Mouse (Mus musculus): ENCODE results near the gene Lao1. TPM values are rescaled to one million over a fixed set of nuclear protein-coding genes. Genes with fewer than 3 reads are reported as not detected.
"Not testable (repeated sequence)": the region's sequence is repeated elsewhere in the genome, so short reads cannot be mapped to it uniquely, and the experiment has no call there.

Lao1 gene
- not detected for polyA plus RNA-seq (2012; fragmentation: generic; extraction: Trizol)
- long read RNA-seq, experiment 1: 0 reads
- long read RNA-seq, experiment 2: 0 reads

DNA sequence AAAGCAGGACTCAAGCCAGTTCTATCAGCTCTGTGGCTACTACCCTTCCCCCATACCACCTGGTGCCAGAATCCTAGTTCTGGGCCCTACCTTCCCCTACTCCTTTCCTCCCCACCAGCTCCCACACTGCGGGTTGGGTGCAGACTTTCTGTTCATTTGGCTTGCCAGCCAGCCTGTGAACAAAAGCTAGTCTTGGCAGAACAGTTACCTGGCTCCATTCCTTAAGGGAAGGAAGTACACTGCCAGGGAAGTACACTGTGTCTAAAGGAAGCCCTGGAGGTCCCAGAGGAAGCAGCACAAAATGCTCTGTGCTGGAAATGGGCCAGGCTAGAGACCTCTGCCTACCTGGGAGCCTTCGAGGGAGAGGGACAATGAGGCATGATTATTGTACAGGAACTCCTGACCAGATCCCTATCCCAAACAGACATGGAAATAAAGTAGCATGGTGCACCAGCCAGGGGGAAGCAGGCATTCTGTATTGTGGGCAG, at the start of gene Lao1:
TSS of gene Lao1 (plus strand) at position 438 of the 488 bp plus-strand sequence.
- no peaks in the 10 kb centered on the region for H3K79me3 ChIP-seq (ENCODE audit: low read depth)
- H3K27me3 ChIP-seq (ENCODE audit: control insufficient read depth, insufficient read depth, insufficient read length): peaks cover 7% of the 10 kb centered on the region
- no peaks in the 10 kb centered on the region for H3K79me2 ChIP-seq (ENCODE audit: control insufficient read depth, insufficient read depth)
- no peak within 1 kb of the TSS for H3K4me3 ChIP-seq (ENCODE audit: insufficient read depth, poor library complexity, severe bottlenecking)
- H3ac ChIP-seq (ENCODE audit: control insufficient read depth, insufficient read length, low read depth): no peak within 1 kb of the TSS
- no peaks in the 10 kb centered on the region for H3K36me3 ChIP-seq (ENCODE audit: control insufficient read depth, insufficient read depth)
- TF ChIP-seq MAX (IDR thresholded peaks at IDR 0.05): no peak
- no peak for TF ChIP-seq CEBPB (IDR thresholded peaks at IDR 0.05; ENCODE audit: low read depth)
- no peak for TF ChIP-seq MYOD1 (IDR thresholded peaks at IDR 0.05; ENCODE audit: control insufficient read depth, insufficient read length, low read depth)
- no peak for TF ChIP-seq MYOG (IDR thresholded peaks at IDR 0.05; ENCODE audit: control insufficient read depth, extremely low read depth, insufficient read length)
- TF ChIP-seq FOSL1 (IDR thresholded peaks at IDR 0.05; ENCODE audit: insufficient read depth, low read length, poor library complexity, severe bottlenecking): no peak
- TF ChIP-seq USF1 (IDR thresholded peaks at IDR 0.05; ENCODE audit: low read depth): no peak
- TF ChIP-seq CTCF (IDR thresholded peaks at IDR 0.05; ENCODE audit: control insufficient read depth, insufficient read depth, insufficient read length): no peak

DNA sequence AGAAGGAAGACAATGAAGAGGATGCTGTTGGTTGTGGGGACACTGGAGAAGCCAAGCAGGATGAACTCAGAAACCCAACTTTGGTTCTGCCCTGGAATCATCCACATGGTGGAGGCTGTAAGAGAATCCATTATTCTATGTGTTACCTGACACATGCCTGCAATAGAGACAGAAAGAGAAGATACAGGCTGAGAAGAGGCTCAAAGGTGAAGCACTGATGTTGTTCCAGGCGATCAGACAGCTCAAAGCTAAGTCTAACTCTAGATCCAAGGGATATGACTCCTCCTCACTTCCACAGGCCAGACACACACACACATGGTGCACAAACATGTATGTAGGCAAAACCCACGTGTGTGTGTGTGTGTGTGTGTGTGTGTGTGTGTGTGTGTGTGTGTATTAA, 44.0 kb upstream of the Lao1 start, which contains the start of gene Olfr1329:
TSS of gene Olfr1329 (minus strand) at position 101 of the 400 bp plus-strand sequence.
- H3K79me2 ChIP-seq (ENCODE audit: control insufficient read depth, insufficient read depth); H3K27me3 ChIP-seq (ENCODE audit: control insufficient read depth, insufficient read depth, insufficient read length); H3ac ChIP-seq (ENCODE audit: control insufficient read depth, insufficient read length, low read depth); H3K4me3 ChIP-seq (ENCODE audit: insufficient read depth, poor library complexity, severe bottlenecking); H3K36me3 ChIP-seq (ENCODE audit: control insufficient read depth, insufficient read depth); H3K79me3 ChIP-seq (ENCODE audit: low read depth): not testable (repeated sequence)

DNA sequence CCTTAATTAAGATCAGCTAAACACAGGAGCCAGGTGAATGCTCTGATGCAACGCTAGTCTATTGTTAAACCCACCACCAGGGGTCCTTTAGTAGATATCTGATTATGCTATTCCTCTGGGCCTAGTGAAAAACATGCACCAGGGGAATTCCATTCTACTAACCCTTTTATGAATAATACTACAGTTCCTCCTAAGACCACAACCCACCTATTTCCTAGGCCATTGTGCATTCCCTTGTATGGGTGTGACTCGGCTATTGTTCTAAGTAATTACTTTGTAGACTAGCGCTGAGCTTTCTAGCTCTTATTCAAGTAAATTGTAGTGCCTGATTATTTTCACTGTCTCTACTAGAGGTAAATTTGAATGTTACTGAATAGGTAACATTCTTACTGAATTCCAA, 30.1 kb upstream of the Lao1 start:
- not testable (repeated sequence) for H3K79me3 ChIP-seq (ENCODE audit: low read depth); H3K27me3 ChIP-seq (ENCODE audit: control insufficient read depth, insufficient read depth, insufficient read length); H3K79me2 ChIP-seq (ENCODE audit: control insufficient read depth, insufficient read depth); H3K4me3 ChIP-seq (ENCODE audit: insufficient read depth, poor library complexity, severe bottlenecking); H3ac ChIP-seq (ENCODE audit: control insufficient read depth, insufficient read length, low read depth); H3K36me3 ChIP-seq (ENCODE audit: control insufficient read depth, insufficient read depth)

DNA sequence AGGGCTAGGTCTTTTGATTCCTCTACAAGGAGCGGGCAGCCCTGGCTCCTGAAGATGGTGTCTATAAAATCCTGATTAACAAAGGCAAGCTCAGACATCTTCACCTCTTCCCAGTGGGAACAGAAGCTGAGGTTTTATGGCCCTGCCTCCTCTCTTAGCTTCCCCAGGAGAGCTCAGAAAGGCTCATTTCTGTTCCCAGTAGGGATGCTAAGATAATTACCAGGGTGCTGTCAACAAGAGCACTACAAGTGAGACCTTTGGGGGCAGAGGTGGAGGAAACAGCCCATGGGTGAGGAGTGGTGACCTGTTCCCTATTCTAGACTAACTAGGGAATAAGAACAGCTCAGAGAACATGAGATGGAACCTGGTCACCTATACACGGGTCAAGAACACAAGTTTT, 22.9 kb upstream of the Lao1 start, which contains the start of gene Olfr1328:
TSS of gene Olfr1328 (minus strand) at position 101 of the 400 bp plus-strand sequence.
- Histone ChIP-seq H3ac (ENCODE audit: control insufficient read depth, insufficient read length, low read depth) (no peak within 1 kb of the TSS), H3K4me3 (ENCODE audit: insufficient read depth, poor library complexity, severe bottlenecking) (no peak within 1 kb of the TSS), H3K27me3 (ENCODE audit: control insufficient read depth, insufficient read depth, insufficient read length) (no peaks in the 10 kb centered on the region), H3K36me3 (ENCODE audit: control insufficient read depth, insufficient read depth) (no peaks in the 10 kb centered on the region), H3K79me3 (ENCODE audit: low read depth) (no peaks in the 10 kb centered on the region), H3K79me2 (ENCODE audit: control insufficient read depth, insufficient read depth) (no peaks in the 10 kb centered on the region)
- TF ChIP-seq FOSL1 (IDR thresholded peaks at IDR 0.05; ENCODE audit: insufficient read depth, low read length, poor library complexity, severe bottlenecking) (no peak), USF1 (IDR thresholded peaks at IDR 0.05; ENCODE audit: low read depth) (no peak), CTCF (IDR thresholded peaks at IDR 0.05; ENCODE audit: control insufficient read depth, insufficient read depth, insufficient read length) (no peak), MAX (IDR thresholded peaks at IDR 0.05) (no peak), MYOG (IDR thresholded peaks at IDR 0.05; ENCODE audit: control insufficient read depth, extremely low read depth, insufficient read length) (no peak), CEBPB (IDR thresholded peaks at IDR 0.05; ENCODE audit: low read depth) (no peak), MYOD1 (IDR thresholded peaks at IDR 0.05; ENCODE audit: control insufficient read depth, insufficient read length, low read depth) (no peak)

DNA sequence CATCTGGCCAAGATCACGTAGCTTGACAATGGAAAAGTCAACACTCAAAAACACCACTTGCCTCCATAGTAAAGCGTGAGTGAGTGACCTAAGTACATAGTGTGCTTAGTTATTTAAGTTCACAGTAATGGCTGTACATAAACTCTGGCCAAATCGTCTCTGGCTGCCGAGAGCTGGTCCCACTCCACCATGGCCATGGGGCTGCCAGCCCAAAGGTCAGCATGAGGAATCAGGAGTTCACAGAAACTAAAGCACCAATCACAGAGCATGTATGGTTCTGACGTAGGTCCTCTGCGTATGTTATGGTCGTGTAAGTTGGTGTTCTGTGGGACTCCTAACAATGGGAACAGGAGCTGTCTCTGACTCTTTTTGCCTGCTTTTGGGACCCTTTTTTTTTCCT, 2.6 kb upstream of the Lao1 start:
- no peaks in the 10 kb centered on the region for H3K79me2 ChIP-seq (ENCODE audit: control insufficient read depth, insufficient read depth)
- H3K79me3 ChIP-seq (ENCODE audit: low read depth): no peaks in the 10 kb centered on the region
- no peak overlapping the region for H3K4me3 ChIP-seq (ENCODE audit: insufficient read depth, poor library complexity, severe bottlenecking)

DNA sequence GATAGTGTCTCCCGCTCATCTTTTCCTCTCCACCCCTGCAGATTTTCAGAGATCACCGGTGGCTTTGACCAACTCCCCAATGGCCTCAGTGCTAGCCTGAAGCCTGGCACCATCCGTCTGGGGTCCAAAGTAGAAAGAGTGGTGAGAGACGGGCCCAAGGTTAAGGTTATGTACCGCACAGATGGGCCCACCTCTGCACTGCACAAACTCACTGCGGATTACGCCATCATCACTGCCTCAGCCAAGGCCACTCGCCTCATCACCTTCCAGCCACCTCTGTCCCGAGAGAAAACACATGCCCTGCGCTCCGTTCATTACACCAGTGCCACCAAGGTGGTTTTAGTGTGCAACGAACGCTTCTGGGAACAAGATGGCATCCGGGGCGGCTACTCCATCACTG, 6.3 kb downstream of the Lao1 start:
- Histone ChIP-seq H3K79me2 (ENCODE audit: control insufficient read depth, insufficient read depth) (no peaks in the 10 kb centered on the region), H3ac (ENCODE audit: control insufficient read depth, insufficient read length, low read depth) (no peak overlapping the region), H3K27me3 (ENCODE audit: control insufficient read depth, insufficient read depth, insufficient read length) (peaks cover 10% of the 10 kb centered on the region), H3K36me3 (ENCODE audit: control insufficient read depth, insufficient read depth) (no peaks in the 10 kb centered on the region), H3K4me3 (ENCODE audit: insufficient read depth, poor library complexity, severe bottlenecking) (no peak overlapping the region), H3K79me3 (ENCODE audit: low read depth) (no peaks in the 10 kb centered on the region)
- TF ChIP-seq FOSL1 (IDR thresholded peaks at IDR 0.05; ENCODE audit: insufficient read depth, low read length, poor library complexity, severe bottlenecking) (no peak), MYOD1 (IDR thresholded peaks at IDR 0.05; ENCODE audit: control insufficient read depth, insufficient read length, low read depth) (no peak), USF1 (IDR thresholded peaks at IDR 0.05; ENCODE audit: low read depth) (no peak), MYOG (IDR thresholded peaks at IDR 0.05; ENCODE audit: control insufficient read depth, extremely low read depth, insufficient read length) (no peak), CTCF (IDR thresholded peaks at IDR 0.05; ENCODE audit: control insufficient read depth, insufficient read depth, insufficient read length) (no peak), MAX (IDR thresholded peaks at IDR 0.05) (no peak), CEBPB (IDR thresholded peaks at IDR 0.05; ENCODE audit: low read depth) (no peak)

More for the DNA sequence above, 2.6 kb upstream of the Lao1 start:
- H3K36me3 ChIP-seq (ENCODE audit: control insufficient read depth, insufficient read depth): no peaks in the 10 kb centered on the region
- H3K27me3 ChIP-seq (ENCODE audit: control insufficient read depth, insufficient read depth, insufficient read length): peaks cover 19% of the 10 kb centered on the region
- TF ChIP-seq CTCF (IDR thresholded peaks at IDR 0.05; ENCODE audit: control insufficient read depth, insufficient read depth, insufficient read length) (no peak), FOSL1 (IDR thresholded peaks at IDR 0.05; ENCODE audit: insufficient read depth, low read length, poor library complexity, severe bottlenecking) (no peak), MAX (IDR thresholded peaks at IDR 0.05) (no peak), USF1 (IDR thresholded peaks at IDR 0.05; ENCODE audit: low read depth) (no peak), MYOD1 (IDR thresholded peaks at IDR 0.05; ENCODE audit: control insufficient read depth, insufficient read length, low read depth) (no peak), CEBPB (IDR thresholded peaks at IDR 0.05; ENCODE audit: low read depth) (no peak), MYOG (IDR thresholded peaks at IDR 0.05; ENCODE audit: control insufficient read depth, extremely low read depth, insufficient read length) (no peak)
- no peak overlapping the region for H3ac ChIP-seq (ENCODE audit: control insufficient read depth, insufficient read length, low read depth)

All from C2C12 (cell line).